Mouse (Mus musculus) embryonic facial prominence, embryonic 15.5 days (tissue): ENCODE measurements around the gene Polk. TPM values are rescaled to one million over a fixed set of nuclear protein-coding genes. Genes with fewer than 3 reads are reported as not detected.

Experiments used
- ATAC-seq: fragments of 200-750 bp; cut with Nextera tagmentation; 2 replicates; pipeline ENCODE4 v1.8.0; 2017; ENCODE audit warnings: low read depth, moderate TSS enrichment; ENCODE audit not compliant: insufficient number of reproducible peaks, low FRiP score, low TSS enrichment
- H3K27ac ChIP-seq: fragments of 300-500 bp; sonication (generic); replicated peaks from 2 replicates; pipeline ENCODE4 v1.5.1; 2015; ENCODE audit warnings: mild to moderate bottlenecking, inconsistent platforms
- H3K27me3 ChIP-seq: fragments of 300-500 bp; sonication (generic); 2 replicates; pipeline ENCODE4 v1.6.1; 2015; ENCODE audit warnings: inconsistent platforms
- H3K36me3 ChIP-seq: fragments of 300-500 bp; sonication (generic); 2 replicates; pipeline ENCODE4 v1.6.1; 2015; ENCODE audit warnings: mild to moderate bottlenecking, inconsistent platforms
- H3K4me1 ChIP-seq: fragments of 300-500 bp; sonication (generic); 2 replicates; pipeline ENCODE4 v1.6.1; 2015; ENCODE audit warnings: inconsistent platforms
- H3K4me2 ChIP-seq: fragments of 300-500 bp; sonication (generic); replicated peaks from 2 replicates; pipeline ENCODE4 v1.6.1; 2015; ENCODE audit warnings: mild to moderate bottlenecking, inconsistent platforms
- H3K4me3 ChIP-seq: fragments of 300-500 bp; sonication (generic); replicated peaks from 2 replicates; pipeline ENCODE4 v1.5.1; 2015; ENCODE audit warnings: mild to moderate bottlenecking, inconsistent platforms
- H3K9ac ChIP-seq: fragments of 300-500 bp; sonication (generic); 2 replicates; pipeline ENCODE4 v1.6.1; 2015; ENCODE audit warnings: inconsistent platforms
- H3K9me3 ChIP-seq: fragments of 300-500 bp; sonication (generic); replicated peaks from 2 replicates; pipeline ENCODE4 v1.6.1; 2016; ENCODE audit warnings: inconsistent platforms
- whole genome bisulfite sequencing: fragments of 180-500 bp; shearing (Covaris S2); methylation state at CpG from one replicate; pipeline ENCODE4 v1.1.7; 2015; 5-methylcytosine and 5-hydroxymethylcytosine counted together
- polyA plus RNA-seq: library from polyadenylated mRNA; unstranded; fragments of >200 nt; fragmentation: Nextera tagmentation; extraction: Ambion mirVana; gene quantifications from 2 replicates; pipeline ENCODE4 v1.2.1, GENCODE M21; 2015

Gene Polk
- polyA plus RNA-seq, 1 experiment from 2014 or later = 13.3 TPM

GRCm38 (mm10) chr13:96435793-96436192 lies 106.6 kb downstream of the Polk start:
- H3K36me3 ChIP-seq = no peaks in the 10 kb centered on the region
- peak overlapping the region; percentile 17; the same call in 1 of the 2 replicates for H3K27ac ChIP-seq
- H3K4me3 ChIP-seq = no peak overlapping the region
- no peak for ATAC-seq
- H3K4me1 ChIP-seq = peaks cover 18% of the 10 kb centered on the region; the same call in 1 of the 2 replicates
- no peak overlapping the region for H3K9ac ChIP-seq
- 22% methylated on average over 12 of the region's 13 CpGs for WGBS
- no peaks in the 10 kb centered on the region for H3K27me3 ChIP-seq
- no peaks in the 10 kb centered on the region for H3K9me3 ChIP-seq
- H3K4me2 ChIP-seq = peak overlapping the region; percentile 4; the same call in 1 of the 2 replicates

GRCm38 (mm10) chr13:96434899-96435331 lies 107.5 kb downstream of the Polk start:
- no peak overlapping the region for H3K4me3 ChIP-seq
- no peak overlapping the region for H3K4me2 ChIP-seq
- peak; percentile 45; the same call in 1 of the 2 replicates for ATAC-seq
- no peak overlapping the region for H3K9ac ChIP-seq
- H3K27ac ChIP-seq = 0 out of 2 replicates have a peak overlapping the region, but pooled peaks have one; percentile 35
- H3K27me3 ChIP-seq = no peaks in the 10 kb centered on the region
- no peaks in the 10 kb centered on the region for H3K9me3 ChIP-seq
- peaks cover 18% of the 10 kb centered on the region; the same call in 1 of the 2 replicates for H3K4me1 ChIP-seq
- 32% methylated on average over 5 of the region's 5 CpGs for WGBS
- H3K36me3 ChIP-seq = no peaks in the 10 kb centered on the region

- no peak overlapping the region for H3K9ac ChIP-seq
- H3K4me3 ChIP-seq = no peak overlapping the region
- H3K36me3 ChIP-seq = no peaks in the 10 kb centered on the region
- 64% methylated on average over 11 of the region's 11 CpGs for WGBS
- no peak overlapping the region for H3K4me2 ChIP-seq
- no peak overlapping the region for H3K27ac ChIP-seq
- ATAC-seq = no peak
- no peaks in the 10 kb centered on the region for H3K27me3 ChIP-seq
- peaks cover 18% of the 10 kb centered on the region; the same call in 1 of the 2 replicates for H3K4me1 ChIP-seq
- no peaks in the 10 kb centered on the region for H3K9me3 ChIP-seq
Observed at GRCm38 (mm10) chr13:96433648-96434190, 108.7 kb downstream of the Polk start.

- Histone ChIP-seq H3K27ac (no peak overlapping the region), H3K4me3 (no peak overlapping the region), H3K36me3 (no peaks in the 10 kb centered on the region), H3K9me3 (no peaks in the 10 kb centered on the region), H3K4me2 (no peak overlapping the region), H3K9ac (no peak overlapping the region), H3K4me1 (peaks cover 18% of the 10 kb centered on the region; the same call in 1 of the 2 replicates), H3K27me3 (no peaks in the 10 kb centered on the region)
- no peak for ATAC-seq
- 82% methylated on average over 6 of the region's 6 CpGs for WGBS
Observed at GRCm38 (mm10) chr13:96433041-96433440, 109.3 kb downstream of the Polk start.

- peaks cover 18% of the 10 kb centered on the region; the same call in 1 of the 2 replicates for H3K4me1 ChIP-seq
- H3K4me3 ChIP-seq = no peak overlapping the region
- WGBS = 50% methylated on average over 3 of the region's 3 CpGs
- no peak overlapping the region for H3K4me2 ChIP-seq
- no peak for ATAC-seq
- H3K27ac ChIP-seq = no peak overlapping the region
- H3K27me3 ChIP-seq = no peaks in the 10 kb centered on the region
- no peak overlapping the region for H3K9ac ChIP-seq
- H3K9me3 ChIP-seq = no peaks in the 10 kb centered on the region
- no peaks in the 10 kb centered on the region for H3K36me3 ChIP-seq
Observed at GRCm38 (mm10) chr13:96432376-96432811, 110.0 kb downstream of the Polk start.

GRCm38 (mm10) chr13:96431595-96432156 lies 110.7 kb downstream of the Polk start:
- H3K9ac ChIP-seq = no peak overlapping the region
- 34% methylated on average over 12 of the region's 12 CpGs for WGBS
- peak; percentile 75; the same call in 1 of the 2 replicates for ATAC-seq

More at GRCm38 (mm10) chr13:96431595-96432156, 110.7 kb downstream of the Polk start:
- no peaks in the 10 kb centered on the region for H3K9me3 ChIP-seq
- H3K4me1 ChIP-seq = peaks cover 24% of the 10 kb centered on the region
- H3K4me2 ChIP-seq = no peak overlapping the region
- no peaks in the 10 kb centered on the region for H3K27me3 ChIP-seq
- no peak overlapping the region for H3K27ac ChIP-seq
- H3K4me3 ChIP-seq = no peak overlapping the region
- no peaks in the 10 kb centered on the region for H3K36me3 ChIP-seq

Other genes with a start within 250 kb of the Polk start
- 14.3 and 20.6 TPM in 2 replicates for gene Poc5, start 154.3 kb downstream of the Polk start, polyA plus RNA-seq
- gene Ankdd1b, start 71.4 kb downstream of the Polk start, polyA plus RNA-seq = 0.12 and 0.26 TPM in 2 replicates
- gene Gm17622, start 51.8 kb downstream of the Polk start, polyA plus RNA-seq = not detected in 2 replicates
- 10.4 and 12.2 TPM in 2 replicates for gene Col4a3bp, start within 50 bp of the Polk start, polyA plus RNA-seq
- 52.9 and 55.6 TPM in 2 replicates for gene Hmgcr, start 128.4 kb upstream of the Polk start, polyA plus RNA-seq
- not detected in 2 replicates for gene Ankrd31, start 205.7 kb upstream of the Polk start, polyA plus RNA-seq